Mouse (Mus musculus): ENCODE data around the gene Znhit6. TPM values are rescaled to one million over a fixed set of nuclear protein-coding genes. Genes with fewer than 3 reads are reported as not detected.
A peak's percentile ranks its signal among the peaks of the same experiment; 100 is the strongest.

Znhit6 gene
- polyA plus RNA-seq, 1 experiment from 2014 or later = 30.1 TPM

DNA sequence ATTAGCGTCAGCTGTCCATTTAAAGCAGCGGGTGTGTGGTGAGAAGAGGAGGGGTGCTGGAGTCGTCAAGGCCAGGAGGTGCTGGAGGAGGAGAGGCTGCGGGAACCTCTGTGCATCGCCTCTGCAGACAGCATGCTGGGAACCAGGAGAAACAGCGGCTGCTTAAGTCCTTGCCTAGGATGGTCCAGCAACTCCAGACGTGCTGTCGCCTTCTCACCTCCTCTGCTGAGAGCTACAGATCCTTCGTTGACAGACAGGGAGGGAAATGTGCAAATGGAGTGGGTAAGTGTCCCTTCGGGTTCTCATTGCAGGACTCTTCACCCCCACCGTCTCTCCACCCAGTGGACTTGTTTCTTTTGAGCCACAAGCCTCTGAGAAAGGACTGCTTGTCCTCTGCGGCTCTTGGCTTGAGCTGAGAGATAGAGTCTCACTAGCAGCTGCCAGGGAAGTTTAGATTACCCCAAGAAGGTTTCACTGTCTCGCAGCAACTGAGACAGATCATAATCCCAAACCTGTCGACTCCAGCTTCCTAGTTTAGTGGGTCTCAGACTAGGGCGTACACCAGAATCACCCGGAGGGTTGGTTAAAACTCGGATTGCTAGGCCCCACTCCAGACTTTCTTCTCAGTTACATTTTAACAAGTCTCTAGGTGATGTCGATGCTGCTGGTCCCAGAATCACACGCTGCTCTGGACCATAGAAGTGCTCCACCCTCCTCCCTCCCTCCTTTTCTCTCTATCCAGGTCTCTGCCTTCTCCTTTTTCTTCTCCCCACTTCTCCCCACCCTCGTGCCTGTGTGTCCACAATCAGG, 76.5 kb downstream of the Znhit6 start:
- no peak for ATAC-seq
- H3K4me2 ChIP-seq (ENCODE audit: low read length) = peak overlapping the region; percentile 65
- H3K27ac ChIP-seq (ENCODE audit: low read length) = no peak overlapping the region
- no peaks in the 10 kb centered on the region for H3K9me3 ChIP-seq (ENCODE audit: control insufficient read depth, low read length)
- no peaks in the 10 kb centered on the region for H3K36me3 ChIP-seq (ENCODE audit: control insufficient read depth, insufficient read depth)
- H3K4me1 ChIP-seq (replicated peaks; ENCODE audit: control insufficient read depth, insufficient read depth, low read length) = peaks cover 58% of the 10 kb centered on the region
- WGBS = 13% methylated on average over 20 of the region's 20 CpGs
- H3K4me3 ChIP-seq (replicated peaks; ENCODE audit: low read length) = peak overlapping the region; percentile 37
- peak overlapping the region; percentile 38 for H3K9ac ChIP-seq (replicated peaks; ENCODE audit: low read depth, low read length)
- peaks cover 14% of the 10 kb centered on the region; the same call in 1 of the 2 replicates for H3K27me3 ChIP-seq (replicated peaks; ENCODE audit: control insufficient read depth, insufficient read depth, low read length)

- Histone ChIP-seq H3K9ac (replicated peaks; ENCODE audit: low read depth, low read length) (peak overlapping the region; percentile 38), H3K36me3 (ENCODE audit: control insufficient read depth, insufficient read depth) (no peaks in the 10 kb centered on the region), H3K27ac (ENCODE audit: low read length) (no peak overlapping the region), H3K4me1 (replicated peaks; ENCODE audit: control insufficient read depth, insufficient read depth, low read length) (peaks cover 52% of the 10 kb centered on the region), H3K27me3 (replicated peaks; ENCODE audit: control insufficient read depth, insufficient read depth, low read length) (peaks cover 9% of the 10 kb centered on the region; the same call in 1 of the 2 replicates), H3K9me3 (ENCODE audit: control insufficient read depth, low read length) (no peaks in the 10 kb centered on the region), H3K4me2 (ENCODE audit: low read length) (peak overlapping the region; percentile 65), H3K4me3 (replicated peaks; ENCODE audit: low read length) (peak overlapping the region; percentile 37)
- ATAC-seq = peak; percentile 10
- whole genome bisulfite sequencing = 1% methylated on average over 53 of the region's 53 CpGs
These were observed 77.4 kb downstream of the Znhit6 start for GRCm38 (mm10) chr3:145653191-145653940.

DNA sequence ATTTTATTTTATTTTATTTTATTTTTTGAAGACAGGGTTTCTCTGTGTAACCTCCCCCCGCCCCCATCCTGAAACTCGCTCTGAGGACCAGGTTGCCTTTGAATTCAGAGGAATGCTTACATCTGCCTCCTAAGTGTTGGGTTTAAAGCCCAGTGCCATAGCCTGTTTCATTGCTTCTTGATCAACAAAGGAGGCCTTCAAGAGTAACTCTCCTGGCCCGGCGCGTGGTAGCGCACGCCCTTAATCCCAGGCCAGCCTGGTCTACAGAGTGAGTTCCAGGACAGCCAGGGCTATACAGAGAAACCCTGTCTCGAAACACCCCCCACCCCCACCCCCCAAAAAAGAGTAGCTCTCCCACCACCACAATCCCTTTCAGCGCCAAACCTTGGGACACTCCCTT, 78.0 kb downstream of the Znhit6 start:
- WGBS = 72% methylated on average over 9 of the region's 9 CpGs
- Histone ChIP-seq H3K9ac (replicated peaks; ENCODE audit: low read depth, low read length) (no peak overlapping the region), H3K4me3 (replicated peaks; ENCODE audit: low read length) (no peak overlapping the region), H3K36me3 (ENCODE audit: control insufficient read depth, insufficient read depth) (no peaks in the 10 kb centered on the region), H3K27me3 (replicated peaks; ENCODE audit: control insufficient read depth, insufficient read depth, low read length) (peaks cover 3% of the 10 kb centered on the region; the same call in 1 of the 2 replicates), H3K27ac (ENCODE audit: low read length) (no peak overlapping the region), H3K4me2 (ENCODE audit: low read length) (no peak overlapping the region), H3K4me1 (replicated peaks; ENCODE audit: control insufficient read depth, insufficient read depth, low read length) (peaks cover 45% of the 10 kb centered on the region), H3K9me3 (ENCODE audit: control insufficient read depth, low read length) (no peaks in the 10 kb centered on the region)
- ATAC-seq = no peak

Other genes with a start within 250 kb of the Znhit6 start
- 25.4 and 32.1 TPM in 2 replicates for gene Ccn1, start 73.8 kb downstream of the Znhit6 start, polyA plus RNA-seq (2015; fragmentation: Nextera tagmentation; extraction: Ambion mirVana)
- gene Ddah1, start 182.5 kb downstream of the Znhit6 start, polyA plus RNA-seq (2015; fragmentation: Nextera tagmentation; extraction: Ambion mirVana) = 145 and 150 TPM in 2 replicates